Mouse (Mus musculus) MEL (cell line): ENCODE measurements around the gene Tnfrsf4. TPM values are rescaled to one million over a fixed set of nuclear protein-coding genes. Genes with fewer than 3 reads are reported as not detected.

Experiments used
- polyA plus RNA-seq, 2 experiments: library from polyadenylated mRNA; stranded (reverse) in 1 of 2; unstranded in 1 of 2; fragments of >175 nt in 1 of 2; fragments of >200 nt in 1 of 2; gene quantifications; 2 replicates each; pipeline versions ENCODE4 v1.2.1 to v1.2.4; 2012; ENCODE audit warnings: low replicate concordance in 2 of 2, low read depth in 1 of 2; ENCODE audit not compliant: insufficient read length in 2 of 2, insufficient read depth in 1 of 2, missing spikeins in 1 of 2
- total RNA-seq: library from RNA; depleted of rRNA; stranded (reverse); fragments of 300-350 nt; gene quantifications from 2 replicates; pipeline ENCODE4 v1.2.3, GENCODE M21; 2012; rRNA removed

Gene Tnfrsf4
- total and polyA plus RNA-seq, 3 experiments: 1.6 to 2.7 TPM; not detected in 1

Other genes with a start within 250 kb of the Tnfrsf4 start
- gene Vwa1, start 239.1 kb upstream of the Tnfrsf4 start, total RNA-seq: 0.33 and 0.42 TPM in 2 replicates
- under 1 TPM in 1 of 2 experiments, not detected in 1; 0.33 TPM for gene Vwa1, start 239.1 kb upstream of the Tnfrsf4 start, polyA plus RNA-seq
- 0.10 and 0.19 TPM in 2 replicates for gene Tmem88b, start 228.0 kb upstream of the Tnfrsf4 start, total RNA-seq
- gene Tmem88b, start 228.0 kb upstream of the Tnfrsf4 start, polyA plus RNA-seq: under 1 TPM in 1 of 2 experiments, not detected in 1; 0.32 TPM
- gene Ankrd65, start 223.4 kb upstream of the Tnfrsf4 start, total RNA-seq: 0.12 TPM in 1 of 2 replicates, not detected in the other
- not detected for gene Ankrd65, start 223.4 kb upstream of the Tnfrsf4 start, polyA plus RNA-seq
- gene Mrpl20, start 211.0 kb upstream of the Tnfrsf4 start, total RNA-seq: 301 and 346 TPM in 2 replicates
- gene Mrpl20, start 211.0 kb upstream of the Tnfrsf4 start, polyA plus RNA-seq: 100 to 1,000 TPM in 1 of 2 experiments, not detected in 1; 336 TPM
- gene Ccnl2, start 201.4 kb upstream of the Tnfrsf4 start, total RNA-seq: 38.2 and 46.1 TPM in 2 replicates
- 100 to 1,000 TPM in 1 of 2 experiments, 10 to 100 TPM in 1; 48.6 to 103 TPM for gene Ccnl2, start 201.4 kb upstream of the Tnfrsf4 start, polyA plus RNA-seq
- 153 and 166 TPM in 2 replicates for gene Aurkaip1, start 182.6 kb upstream of the Tnfrsf4 start, total RNA-seq
- 100 to 1,000 TPM in 1 of 2 experiments, not detected in 1; 203 TPM for gene Aurkaip1, start 182.6 kb upstream of the Tnfrsf4 start, polyA plus RNA-seq
- not detected in 2 replicates for gene Mxra8, start 174.2 kb upstream of the Tnfrsf4 start, total RNA-seq
- gene Mxra8, start 174.2 kb upstream of the Tnfrsf4 start, polyA plus RNA-seq: under 1 TPM in 1 of 2 experiments, not detected in 1; 0.46 TPM
- gene Dvl1, start 166.4 kb upstream of the Tnfrsf4 start, total RNA-seq: 43.4 and 56.8 TPM in 2 replicates
- 10 to 100 TPM in 1 of 2 experiments, not detected in 1; 60.3 TPM for gene Dvl1, start 166.4 kb upstream of the Tnfrsf4 start, polyA plus RNA-seq
- 0.52 and 0.62 TPM in 2 replicates for gene Tas1r3, start 150.5 kb upstream of the Tnfrsf4 start, total RNA-seq
- 10 to 100 TPM in 1 of 2 experiments, 1 to 10 TPM in 1; 1.1 to 54.9 TPM for gene Tas1r3, start 150.5 kb upstream of the Tnfrsf4 start, polyA plus RNA-seq
- 10.9 and 14.0 TPM in 2 replicates for gene Cptp, start 144.4 kb upstream of the Tnfrsf4 start, total RNA-seq
- gene Cptp, start 144.4 kb upstream of the Tnfrsf4 start, polyA plus RNA-seq: 10 to 100 TPM in 1 of 2 experiments, not detected in 1; 22.6 TPM
- 78.9 and 82.5 TPM in 2 replicates for gene Ints11, start 144.3 kb upstream of the Tnfrsf4 start, total RNA-seq
- gene Ints11, start 144.3 kb upstream of the Tnfrsf4 start, polyA plus RNA-seq: 10 to 100 TPM in 1 of 2 experiments, not detected in 1; 96.8 TPM
- 50.0 and 65.2 TPM in 2 replicates for gene Pusl1, start 122.1 kb upstream of the Tnfrsf4 start, total RNA-seq
- 10 to 100 TPM in 1 of 2 experiments, not detected in 1; 68.4 TPM for gene Pusl1, start 122.1 kb upstream of the Tnfrsf4 start, polyA plus RNA-seq
- gene Acap3, start 122.0 kb upstream of the Tnfrsf4 start, total RNA-seq: 17.6 and 24.5 TPM in 2 replicates
- gene Acap3, start 122.0 kb upstream of the Tnfrsf4 start, polyA plus RNA-seq: 10 to 100 TPM in 1 of 2 experiments, not detected in 1; 39.1 TPM
- 120 and 121 TPM in 2 replicates for gene Ube2j2, start 70.0 kb upstream of the Tnfrsf4 start, total RNA-seq
- 100 to 1,000 TPM in 1 of 2 experiments, not detected in 1; 172 TPM for gene Ube2j2, start 70.0 kb upstream of the Tnfrsf4 start, polyA plus RNA-seq
- gene C1qtnf12, start 51.5 kb upstream of the Tnfrsf4 start, total RNA-seq: 1.2 and 1.8 TPM in 2 replicates
- 1 to 10 TPM in 1 of 2 experiments, not detected in 1; 2.9 TPM for gene C1qtnf12, start 51.5 kb upstream of the Tnfrsf4 start, polyA plus RNA-seq
- gene B3galt6, start 21.2 kb upstream of the Tnfrsf4 start, total RNA-seq: 6.6 and 9.1 TPM in 2 replicates
- gene B3galt6, start 21.2 kb upstream of the Tnfrsf4 start, polyA plus RNA-seq: 1 to 10 TPM in 1 of 2 experiments, not detected in 1; 3.8 TPM
- 111 and 114 TPM in 2 replicates for gene Sdf4, start 21.0 kb upstream of the Tnfrsf4 start, total RNA-seq
- 100 to 1,000 TPM in 1 of 2 experiments, not detected in 1; 117 TPM for gene Sdf4, start 21.0 kb upstream of the Tnfrsf4 start, polyA plus RNA-seq
- 13.6 and 16.2 TPM in 2 replicates for gene Tnfrsf18, start 12.3 kb downstream of the Tnfrsf4 start, total RNA-seq
- gene Tnfrsf18, start 12.3 kb downstream of the Tnfrsf4 start, polyA plus RNA-seq: 1 to 10 TPM in 1 of 2 experiments, not detected in 1; 9.3 TPM
- gene Ttll10, start 45.6 kb downstream of the Tnfrsf4 start, total RNA-seq: not detected in 2 replicates
- under 1 TPM in 1 of 2 experiments, not detected in 1; 0.11 TPM for gene Ttll10, start 45.6 kb downstream of the Tnfrsf4 start, polyA plus RNA-seq
- 27.5 and 28.7 TPM in 2 replicates for gene 9430015G10Rik, start 96.1 kb downstream of the Tnfrsf4 start, total RNA-seq
- 10 to 100 TPM in 1 of 2 experiments, not detected in 1; 52.9 TPM for gene 9430015G10Rik, start 96.1 kb downstream of the Tnfrsf4 start, polyA plus RNA-seq
- gene Rnf223, start 116.7 kb downstream of the Tnfrsf4 start, total RNA-seq: 0.65 TPM in 2 replicates
- 1 to 10 TPM in 1 of 2 experiments, not detected in 1; 2.5 TPM for gene Rnf223, start 116.7 kb downstream of the Tnfrsf4 start, polyA plus RNA-seq
- 13.7 and 19.3 TPM in 2 replicates for gene Agrn, start 183.6 kb downstream of the Tnfrsf4 start, total RNA-seq
- 10 to 100 TPM in 1 of 2 experiments, not detected in 1; 43.0 TPM for gene Agrn, start 183.6 kb downstream of the Tnfrsf4 start, polyA plus RNA-seq
- 3.8 and 5.4 TPM in 2 replicates for gene Isg15, start 187.0 kb downstream of the Tnfrsf4 start, total RNA-seq
- gene Isg15, start 187.0 kb downstream of the Tnfrsf4 start, polyA plus RNA-seq: 1 to 10 TPM in 1 of 2 experiments, not detected in 1; 4.8 TPM
- gene AW011738, start 189.5 kb downstream of the Tnfrsf4 start, total RNA-seq: 1.9 and 3.2 TPM in 2 replicates
- gene AW011738, start 189.5 kb downstream of the Tnfrsf4 start, polyA plus RNA-seq: 1 to 10 TPM in 1 of 2 experiments, not detected in 1; 3.8 TPM
- 0.10 and 0.19 TPM in 2 replicates for gene Perm1, start 202.0 kb downstream of the Tnfrsf4 start, total RNA-seq
- 1 to 10 TPM in 1 of 2 experiments, not detected in 1; 1.8 TPM for gene Perm1, start 202.0 kb downstream of the Tnfrsf4 start, polyA plus RNA-seq
- 9.4 and 11.8 TPM in 2 replicates for gene Plekhn1, start 221.0 kb downstream of the Tnfrsf4 start, total RNA-seq
- gene Plekhn1, start 221.0 kb downstream of the Tnfrsf4 start, polyA plus RNA-seq: 10 to 100 TPM in 1 of 2 experiments, not detected in 1; 20.0 TPM
- 164 and 172 TPM in 2 replicates for gene Noc2l, start 222.2 kb downstream of the Tnfrsf4 start, total RNA-seq
- 100 to 1,000 TPM; 122 to 234 TPM for gene Noc2l, start 222.2 kb downstream of the Tnfrsf4 start, polyA plus RNA-seq
- 1.7 and 2.0 TPM in 2 replicates for gene Samd11, start 241.8 kb downstream of the Tnfrsf4 start, total RNA-seq
- gene Samd11, start 241.8 kb downstream of the Tnfrsf4 start, polyA plus RNA-seq: 1 to 10 TPM in 1 of 2 experiments, not detected in 1; 4.1 TPM